ENCODE assay signal across 23 mouse cellular contexts in the genomic region with DNA sequence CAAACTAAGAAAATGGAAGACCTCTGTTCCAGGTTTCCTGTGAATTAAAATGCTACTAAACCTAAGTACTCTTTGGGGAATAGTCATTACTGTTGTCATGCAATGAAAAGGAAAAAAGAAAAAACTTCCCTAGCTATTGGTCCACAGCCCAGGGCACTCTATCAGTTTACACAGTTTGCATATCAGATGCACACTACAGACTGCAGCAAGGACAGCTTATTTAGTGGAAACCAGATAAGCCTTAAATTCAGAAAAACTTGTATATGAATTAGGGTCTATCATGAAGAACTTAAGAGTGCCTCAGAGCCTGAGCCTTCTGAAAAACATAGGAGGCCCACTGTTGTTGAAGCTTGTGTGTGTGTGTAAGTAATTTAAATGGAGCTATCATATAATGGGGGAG.
DNase-seq lines count a peak whose midpoint lies in the region; ATAC-seq and TF ChIP-seq lines count a peak whose summit lies in the region.
"Had no signal": no experiment of that assay in that cellular context is flagged by ENCODE, and none has a peak within 500 bp of the region (broad histone marks: within the 10 kb centered on the region; RNA-seq: fewer than 3 reads in every experiment).

No protein-coding gene starts in this region.

- peak; percentile 44; the same call in 1 of the 2 replicates for ATAC-seq in liver, embryonic 12.5 days
- no peak for ATAC-seq in embryonic facial prominence, embryonic 14.5 days (ENCODE audit: low read depth)
- ATAC-seq in megakaryocyte-erythroid progenitor cell, adult 5-6 weeks (replicated peaks; ENCODE audit: low FRiP score, low TSS enrichment, poor library complexity, severe bottlenecking): peak; percentile 59; the same call in 1 of the 2 replicates
- ATAC-seq: activated CD4-positive, CD25-positive, alpha-beta regulatory T cell, adult 4 months; forebrain, embryonic 14.5 days; forebrain, embryonic 16.5 days; Patski had no signal

- no peak for TF ChIP-seq POLR2A in MEL (IDR thresholded peaks at IDR 0.05; ENCODE audit: control insufficient read depth in 1 of 2, insufficient read depth in 1 of 2, low read depth in 1 of 2, low read length in 2 of 2, poor library complexity in 1 of 2)
- no peak for TF ChIP-seq POLR2A in thymus, adult 2 months (IDR thresholded peaks at IDR 0.05; ENCODE audit: control insufficient read depth, extremely low read depth, insufficient read depth, low read length, poor library complexity)

- no peaks in the 10 kb centered on the region for H3K9me3 ChIP-seq in liver, embryonic 12.5 days (replicated peaks)
- no peaks in the 10 kb centered on the region for H3K9me3 ChIP-seq in MEL (replicated peaks; ENCODE audit: insufficient read depth, low read length)
- no peaks in the 10 kb centered on the region for H3K9me3 ChIP-seq in embryonic facial prominence, embryonic 14.5 days (ENCODE audit: control insufficient read depth, low read length)
- H3K9me3 ChIP-seq: embryonic facial prominence, embryonic 15.5 days; forebrain, embryonic 10.5 days; forebrain, embryonic 12.5 days had no signal

- no peak overlapping the region for H3K4me3 ChIP-seq in liver, embryonic 12.5 days
- no peak overlapping the region for H3K4me3 ChIP-seq in MEL (ENCODE audit: control insufficient read depth in 1 of 2, insufficient read depth in 1 of 2, low read depth in 2 of 2, low read length in 2 of 2)
- no peak overlapping the region for H3K4me3 ChIP-seq in embryonic facial prominence, embryonic 14.5 days (ENCODE audit: low read depth, low read length)
- no peak overlapping the region for H3K4me3 ChIP-seq in thymus, adult 2 months (ENCODE audit: control insufficient read depth, insufficient read depth, low read length)
- H3K4me3 ChIP-seq: embryonic facial prominence, embryonic 15.5 days; erythroblast, embryonic 14.5 days; forebrain, embryonic 10.5 days; forebrain, embryonic 12.5 days had no signal

- H3K4me2 ChIP-seq in liver, embryonic 12.5 days: no peak overlapping the region
- no peak overlapping the region for H3K4me2 ChIP-seq in embryonic facial prominence, embryonic 14.5 days (ENCODE audit: low read depth, low read length)
- H3K4me2 ChIP-seq: embryonic facial prominence, embryonic 15.5 days; forebrain, embryonic 12.5 days had no signal

- H3K27me3 ChIP-seq in liver, embryonic 12.5 days (replicated peaks): no peaks in the 10 kb centered on the region
- no peaks in the 10 kb centered on the region for H3K27me3 ChIP-seq in MEL (ENCODE audit: control insufficient read depth in 1 of 2, insufficient read depth in 2 of 2, low read length in 2 of 2)
- no peaks in the 10 kb centered on the region for H3K27me3 ChIP-seq in embryonic facial prominence, embryonic 14.5 days (replicated peaks; ENCODE audit: control insufficient read depth, insufficient read depth, low read length)
- no peaks in the 10 kb centered on the region for H3K27me3 ChIP-seq in thymus, adult 2 months (ENCODE audit: control insufficient read depth, insufficient read depth, low read length)
- H3K27me3 ChIP-seq: embryonic facial prominence, embryonic 15.5 days; forebrain, embryonic 12.5 days; Patski had no signal

- H3K4me1 ChIP-seq in liver, embryonic 12.5 days: peaks cover 23% of the 10 kb centered on the region; the same call in 1 of the 2 replicates
- H3K4me1 ChIP-seq in MEL (ENCODE audit: control insufficient read depth in 1 of 2, insufficient read depth in 2 of 2, low read length in 2 of 2): peaks cover under 1 to 18% of the 10 kb centered on the region in 2 experiments
- peaks cover 5% of the 10 kb centered on the region; the same call in 1 of the 2 replicates for H3K4me1 ChIP-seq in embryonic facial prominence, embryonic 14.5 days (ENCODE audit: control insufficient read depth, insufficient read depth, low read length)
- H3K4me1 ChIP-seq in thymus, adult 2 months (replicated peaks; ENCODE audit: control insufficient read depth, insufficient read depth, low read length): peaks cover 15% of the 10 kb centered on the region
- H3K4me1 ChIP-seq: forebrain, embryonic 10.5 days; forebrain, embryonic 12.5 days had no signal

- H3K79me2 ChIP-seq in MEL (ENCODE audit: control insufficient read depth, insufficient read depth, low read length, poor library complexity): no peaks in the 10 kb centered on the region

- intact Hi-C loops in left cerebral cortex, postnatal 36 days (cut with DNase I): no loop called here

- no peak for TF ChIP-seq CTCF in MEL (IDR thresholded peaks at IDR 0.05 in 2 of 3, conservative IDR thresholded peaks at IDR 0.05 in 1 of 3; ENCODE audit: control insufficient read depth in 1 of 3, insufficient read depth in 1 of 3, low read depth in 2 of 3, low read length in 3 of 3, poor library complexity in 1 of 3, severe bottlenecking in 1 of 3)
- no peak for TF ChIP-seq CTCF in thymus, adult 2 months (IDR thresholded peaks at IDR 0.05; ENCODE audit: borderline replicate concordance, control insufficient read depth, extremely low read depth, insufficient read depth, low read length, poor library complexity)

- no peak for TF ChIP-seq EP300 in MEL (IDR thresholded peaks at IDR 0.05; ENCODE audit: low read depth in 1 of 2, low read length in 2 of 2)

- H3K27ac ChIP-seq in liver, embryonic 12.5 days: no peak overlapping the region
- no peak overlapping the region for H3K27ac ChIP-seq in MEL (ENCODE audit: control insufficient read depth, low read depth, low read length)
- peak overlapping the region; percentile 49 for H3K27ac ChIP-seq in embryonic facial prominence, embryonic 14.5 days (replicated peaks; ENCODE audit: low read depth, low read length)
- H3K27ac ChIP-seq in thymus, adult 2 months (ENCODE audit: control insufficient read depth, insufficient read depth, low read length): no peak overlapping the region
- H3K27ac ChIP-seq: forebrain, embryonic 10.5 days; forebrain, embryonic 12.5 days had no signal

- no peak for TF ChIP-seq RAD21 in MEL (IDR thresholded peaks at IDR 0.05; ENCODE audit: low read depth, low read length)

- H3K9ac ChIP-seq in liver, embryonic 12.5 days: no peak overlapping the region
- no peak overlapping the region for H3K9ac ChIP-seq in MEL (ENCODE audit: control insufficient read depth, low read depth, low read length, poor library complexity, severe bottlenecking)
- H3K9ac ChIP-seq in embryonic facial prominence, embryonic 14.5 days (ENCODE audit: low read depth, low read length): no peak overlapping the region
- H3K9ac ChIP-seq: embryonic facial prominence, embryonic 15.5 days; forebrain, embryonic 12.5 days had no signal

- DNase-seq in liver (no peak), MEL (ENCODE audit: low read depth, low spot score) (no peak)
- no peak for DNase-seq in embryonic facial prominence, embryonic 14.5 days (ENCODE audit: low spot score)
- no peak for DNase-seq in thymus, adult 2 months
- DNase-seq in left cerebral cortex, postnatal 36 days (ENCODE audit: low spot score in 2 of 2): no peak
- DNase-seq: adrenal gland, adult 8-10 months; adrenal gland, postnatal 14 days; adrenal gland, postnatal 36 days; cerebellum, adult 11-12 months; cerebellum, adult 2 months; cerebellum, adult 9-10 months; cerebellum, postnatal 10 days; cerebellum, postnatal 25 days had no signal

- H3K36me3 ChIP-seq in liver, embryonic 12.5 days: peaks cover 7% of the 10 kb centered on the region
- peaks cover 1 to 20% of the 10 kb centered on the region in 2 experiments; a peak in 3 of 4 replicates for H3K36me3 ChIP-seq in MEL (ENCODE audit: control insufficient read depth in 1 of 2, insufficient read depth in 2 of 2, low read length in 2 of 2)
- 0 out of 2 replicates have a peak, but pooled peaks cover under 1% of the 10 kb centered on the region for H3K36me3 ChIP-seq in embryonic facial prominence, embryonic 14.5 days (ENCODE audit: control insufficient read depth, insufficient read depth, low read length)
- H3K36me3 ChIP-seq in thymus, adult 2 months (ENCODE audit: control insufficient read depth, insufficient read depth, low read length): peaks cover 7% of the 10 kb centered on the region; the same call in 1 of the 2 replicates
- H3K36me3 ChIP-seq: embryonic facial prominence, embryonic 15.5 days; forebrain, embryonic 10.5 days; forebrain, embryonic 12.5 days had no signal

TF ChIP-seq in MEL, 35 proteins besides CTCF, POLR2A, EP300 and RAD21:
- no peak for TF ChIP-seq USF2 (IDR thresholded peaks at IDR 0.05; ENCODE audit: borderline replicate concordance in 1 of 2, insufficient read depth in 1 of 2, low read depth in 1 of 2, low read length in 2 of 2)
- TF ChIP-seq RCOR1 (IDR thresholded peaks at IDR 0.05; ENCODE audit: low read depth, low read length): no peak
- peak; percentile 61 for TF ChIP-seq GATA1 (IDR thresholded peaks at IDR 0.05; ENCODE audit: low read depth, low read length)
